Mouse (Mus musculus): Measurements from ENCODE around the gene Kdm6b. TPM values are rescaled to one million over a fixed set of nuclear protein-coding genes. Genes with fewer than 3 reads are reported as not detected.

The Kdm6b gene
- polyA plus RNA-seq, 1 experiment from 2014 or later = 22.0 TPM

DNA sequence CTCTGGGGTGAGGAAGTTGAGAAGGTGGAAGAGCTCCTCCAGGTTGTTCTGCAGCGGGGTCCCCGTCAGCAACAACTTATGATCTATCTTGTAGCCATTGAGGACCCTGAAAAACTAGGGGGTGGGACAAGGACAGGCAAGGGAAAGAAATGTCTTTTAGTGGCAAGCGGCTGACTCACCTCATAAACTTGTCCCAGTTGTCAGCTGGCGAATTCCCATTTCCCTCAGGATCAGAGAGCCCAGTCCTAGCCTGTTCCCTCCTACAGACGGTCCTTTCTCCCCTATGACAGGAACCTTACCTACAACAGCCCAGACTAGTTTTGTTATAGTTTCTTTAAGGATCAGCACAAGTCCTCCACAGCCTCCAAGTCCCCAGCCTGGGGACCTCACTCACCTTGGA lies 56.9 kb downstream of the Kdm6b start:
- H3K27ac ChIP-seq (replicated peaks in 1 of 2; ENCODE audit: control insufficient read depth in 1 of 2, insufficient read depth in 1 of 2, low read depth in 2 of 2, low read length in 2 of 2) = no peak overlapping the region
- H3K9ac ChIP-seq (ENCODE audit: low read length) = no peak overlapping the region
- no peaks in the 10 kb centered on the region for H3K9me3 ChIP-seq (ENCODE audit: control insufficient read depth, low read length)
- 87% methylated on average over 5 of the region's 5 CpGs for WGBS
- H3K4me3 ChIP-seq (ENCODE audit: control insufficient read depth in 1 of 2, insufficient read depth in 1 of 2, low read depth in 1 of 2, low read length in 2 of 2) = no peak overlapping the region
- H3K27me3 ChIP-seq (ENCODE audit: control insufficient read depth, insufficient read depth, low read length) = no peaks in the 10 kb centered on the region
- no peak overlapping the region for H3K4me2 ChIP-seq (ENCODE audit: low read length)
- peaks cover 99% of the 10 kb centered on the region for H3K36me3 ChIP-seq (ENCODE audit: control insufficient read depth, insufficient read depth, low read length)
- ATAC-seq (ENCODE audit: insufficient number of reproducible peaks, insufficient read depth, low FRiP score, low read depth) = no peak
- no peaks in the 10 kb centered on the region for H3K4me1 ChIP-seq (ENCODE audit: control insufficient read depth in 2 of 2, insufficient read depth in 2 of 2, low read length in 2 of 2)

Other genes starting within 250 kb of the Kdm6b start
- 1.3 and 2.7 TPM in 2 replicates for gene Alox8, start 215.8 kb downstream of the Kdm6b start, polyA plus RNA-seq (2014; fragmentation: Nextera tagmentation; extraction: Ambion mirVana)
- 0.08 and 0.12 TPM in 2 replicates for gene Gucy2e, start 176.6 kb downstream of the Kdm6b start, polyA plus RNA-seq (2014; fragmentation: Nextera tagmentation; extraction: Ambion mirVana)
- 8.6 and 8.9 TPM in 2 replicates for gene Cntrob, start 89.9 kb downstream of the Kdm6b start, polyA plus RNA-seq (2014; fragmentation: Nextera tagmentation; extraction: Ambion mirVana)
- gene Trappc1, start 89.7 kb downstream of the Kdm6b start, polyA plus RNA-seq (2014; fragmentation: Nextera tagmentation; extraction: Ambion mirVana) = 181 and 195 TPM in 2 replicates
- gene Kcnab3, start 87.4 kb downstream of the Kdm6b start, polyA plus RNA-seq (2014; fragmentation: Nextera tagmentation; extraction: Ambion mirVana) = 0.62 and 0.84 TPM in 2 replicates
- gene Rnf227, start 73.2 kb downstream of the Kdm6b start, polyA plus RNA-seq (2014; fragmentation: Nextera tagmentation; extraction: Ambion mirVana) = 6.6 and 7.3 TPM in 2 replicates
- gene Chd3, start 44.3 kb downstream of the Kdm6b start, polyA plus RNA-seq (2014; fragmentation: Nextera tagmentation; extraction: Ambion mirVana) = 16.5 TPM in 2 replicates
- 158 and 174 TPM in 2 replicates for gene Naa38, start 18.2 kb downstream of the Kdm6b start, polyA plus RNA-seq (2014; fragmentation: Nextera tagmentation; extraction: Ambion mirVana)
- gene Cyb5d1, start 18.0 kb downstream of the Kdm6b start, polyA plus RNA-seq (2014; fragmentation: Nextera tagmentation; extraction: Ambion mirVana) = 19.9 and 22.1 TPM in 2 replicates
- gene Tmem88, start 15.4 kb downstream of the Kdm6b start, polyA plus RNA-seq (2014; fragmentation: Nextera tagmentation; extraction: Ambion mirVana) = 43.1 and 46.7 TPM in 2 replicates
- gene Dnah2, start 135.4 kb upstream of the Kdm6b start, polyA plus RNA-seq (2014; fragmentation: Nextera tagmentation; extraction: Ambion mirVana) = 0.13 and 0.36 TPM in 2 replicates
- gene Efnb3, start 146.5 kb upstream of the Kdm6b start, polyA plus RNA-seq (2014; fragmentation: Nextera tagmentation; extraction: Ambion mirVana) = 14.2 and 20.4 TPM in 2 replicates
- gene Wrap53, start 166.6 kb upstream of the Kdm6b start, polyA plus RNA-seq (2014; fragmentation: Nextera tagmentation; extraction: Ambion mirVana) = 11.1 and 14.3 TPM in 2 replicates
- gene Trp53, start 166.7 kb upstream of the Kdm6b start, polyA plus RNA-seq (2014; fragmentation: Nextera tagmentation; extraction: Ambion mirVana) = 71.2 and 71.9 TPM in 2 replicates
- gene Atp1b2, start 192.3 kb upstream of the Kdm6b start, polyA plus RNA-seq (2014; fragmentation: Nextera tagmentation; extraction: Ambion mirVana) = 31.5 and 33.8 TPM in 2 replicates
- not detected in 2 replicates for gene Shbg, start 204.2 kb upstream of the Kdm6b start, polyA plus RNA-seq (2014; fragmentation: Nextera tagmentation; extraction: Ambion mirVana)
- 16.2 and 17.9 TPM in 2 replicates for gene Sat2, start 208.3 kb upstream of the Kdm6b start, polyA plus RNA-seq (2014; fragmentation: Nextera tagmentation; extraction: Ambion mirVana)
- 24.2 and 25.8 TPM in 2 replicates for gene Fxr2, start 219.3 kb upstream of the Kdm6b start, polyA plus RNA-seq (2014; fragmentation: Nextera tagmentation; extraction: Ambion mirVana)
- gene Sox15, start 241.6 kb upstream of the Kdm6b start, polyA plus RNA-seq (2014; fragmentation: Nextera tagmentation; extraction: Ambion mirVana) = not detected in 2 replicates
- 14.9 and 29.1 TPM in 2 replicates for gene Mpdu1, start 249.0 kb upstream of the Kdm6b start, polyA plus RNA-seq (2014; fragmentation: Nextera tagmentation; extraction: Ambion mirVana)